ENCODE assay signal across 11 mouse cellular contexts in the genomic region with DNA sequence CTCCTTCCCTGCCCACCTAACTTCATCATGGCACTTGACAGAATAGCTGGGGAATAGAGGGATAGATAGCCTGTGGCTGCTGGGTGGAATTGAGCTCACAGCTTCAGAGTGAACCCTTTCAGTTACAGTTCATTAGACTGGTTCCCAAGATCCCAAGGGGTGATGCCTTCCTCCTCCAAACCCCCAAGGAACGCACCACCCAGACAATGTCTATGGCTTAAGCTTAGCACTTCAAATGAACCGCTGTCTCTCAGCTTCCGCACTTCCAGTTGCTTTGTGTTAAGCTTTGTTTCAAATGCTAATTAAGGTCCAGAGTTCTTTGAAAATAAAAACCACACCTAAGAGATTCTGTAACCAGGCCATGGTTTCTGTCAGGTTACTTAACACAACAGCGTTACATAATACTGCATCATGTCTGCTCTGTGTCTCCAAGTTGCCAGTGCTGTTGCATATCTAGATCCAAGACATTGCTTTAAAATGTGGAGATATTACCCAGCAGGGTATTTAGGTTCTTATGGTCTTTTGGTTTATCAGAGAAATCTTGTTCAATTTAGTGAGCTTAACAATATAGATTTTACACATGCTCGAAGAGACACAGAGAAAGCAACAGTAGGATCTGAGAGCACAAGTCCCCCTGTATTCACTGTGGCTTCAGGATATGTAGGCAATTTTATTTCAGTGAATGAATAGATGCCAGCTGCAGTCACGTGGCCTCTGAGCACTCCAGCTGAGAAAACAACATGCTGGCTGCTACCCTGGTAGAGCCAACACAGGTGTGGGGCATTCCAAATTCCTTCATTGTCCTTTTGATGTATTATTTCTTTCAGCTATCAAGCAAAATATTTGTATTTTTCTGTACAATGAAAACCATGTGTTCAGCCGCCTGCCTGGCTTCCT.
A peak's percentile ranks its signal among the peaks of the same experiment; 100 is the strongest.
DNase-seq lines count a peak whose midpoint lies in the region; ATAC-seq and TF ChIP-seq lines count a peak whose summit lies in the region.
"Had no signal": no experiment of that assay in that cellular context is flagged by ENCODE, and none has a peak within 500 bp of the region (broad histone marks: within the 10 kb centered on the region; RNA-seq: fewer than 3 reads in every experiment).

No protein-coding gene starts in this region.

- no peaks in the 10 kb centered on the region for H3K36me3 ChIP-seq in midbrain, embryonic 11.5 days (ENCODE audit: control insufficient read depth, insufficient read depth, low read length)
- H3K36me3 ChIP-seq in midbrain, embryonic 10.5 days, result no peaks in the 10 kb centered on the region
- no peaks in the 10 kb centered on the region for H3K36me3 ChIP-seq in hindbrain, embryonic 14.5 days (replicated peaks; ENCODE audit: control insufficient read depth, insufficient read depth)
- H3K36me3 ChIP-seq in intestine, embryonic 15.5 days, result no peaks in the 10 kb centered on the region

- no peak overlapping the region for H3K9ac ChIP-seq in midbrain, embryonic 11.5 days (ENCODE audit: low read length)
- H3K9ac ChIP-seq in hindbrain, embryonic 14.5 days, result no peak overlapping the region
- no peak overlapping the region for H3K9ac ChIP-seq in intestine, embryonic 15.5 days

- peak; percentile 57 for ATAC-seq in midbrain, embryonic 11.5 days (ENCODE audit: low FRiP score)
- ATAC-seq in hindbrain, embryonic 14.5 days (ENCODE audit: low FRiP score), result 0 out of 2 replicates have a peak, but pooled peaks have one; percentile 37
- ATAC-seq in intestine, embryonic 15.5 days, result no peak

- DNase-seq in midbrain, embryonic 11.5 days (ENCODE audit: low spot score, missing footprints), result no peak
- DNase-seq in midbrain, embryonic 10.5 days (ENCODE audit: low spot score), result no peak
- peak; percentile 39 for DNase-seq in cerebellum, adult 9-11 months
- peak; percentile 30 for DNase-seq in hindbrain, embryonic 14.5 days (ENCODE audit: low spot score)
- peak; percentile 6 for DNase-seq in retina, postnatal 1 day
- DNase-seq in gastrocnemius, adult 2 months, result no peak
- DNase-seq in heart, adult 18-20 months, result no peak
- DNase-seq: heart, postnatal 36 days; layer of hippocampus, adult 9-11 months; spleen, adult 18-20 months had no signal

- H3K9me3 ChIP-seq in midbrain, embryonic 11.5 days (ENCODE audit: control insufficient read depth, low read length), result no peaks in the 10 kb centered on the region
- no peaks in the 10 kb centered on the region for H3K9me3 ChIP-seq in midbrain, embryonic 10.5 days (replicated peaks)
- H3K9me3 ChIP-seq in hindbrain, embryonic 14.5 days (ENCODE audit: control insufficient read depth, low read length), result no peaks in the 10 kb centered on the region
- no peaks in the 10 kb centered on the region for H3K9me3 ChIP-seq in intestine, embryonic 15.5 days

- H3K27ac ChIP-seq in midbrain, embryonic 11.5 days (ENCODE audit: low read depth, low read length), result no peak overlapping the region
- no peak overlapping the region for H3K27ac ChIP-seq in midbrain, embryonic 10.5 days (replicated peaks)
- peak overlapping the region; percentile 21; the same call in 1 of the 2 replicates for H3K27ac ChIP-seq in hindbrain, embryonic 14.5 days
- no peak overlapping the region for H3K27ac ChIP-seq in intestine, embryonic 15.5 days
- H3K27ac ChIP-seq in gastrocnemius, adult 2 months, result no peak overlapping the region

- peaks cover 9% of the 10 kb centered on the region for H3K4me1 ChIP-seq in midbrain, embryonic 11.5 days (ENCODE audit: control insufficient read depth, insufficient read depth, low read length)
- H3K4me1 ChIP-seq in midbrain, embryonic 10.5 days, result peaks cover 14% of the 10 kb centered on the region
- 0 out of 2 replicates have a peak, but pooled peaks cover 8% of the 10 kb centered on the region for H3K4me1 ChIP-seq in hindbrain, embryonic 14.5 days (replicated peaks; ENCODE audit: control insufficient read depth, insufficient read depth, low read length)
- no peaks in the 10 kb centered on the region for H3K4me1 ChIP-seq in intestine, embryonic 15.5 days (replicated peaks)

- TF ChIP-seq CTCF in gastrocnemius, adult 2 months (IDR thresholded peaks at IDR 0.05), result no peak

- no peaks in the 10 kb centered on the region for H3K27me3 ChIP-seq in midbrain, embryonic 11.5 days (ENCODE audit: control insufficient read depth, insufficient read depth, low read length)
- H3K27me3 ChIP-seq in midbrain, embryonic 10.5 days (ENCODE audit: low read depth, poor library complexity, severe bottlenecking), result no peaks in the 10 kb centered on the region
- H3K27me3 ChIP-seq in hindbrain, embryonic 14.5 days (ENCODE audit: control insufficient read depth, insufficient read depth, low read length), result no peaks in the 10 kb centered on the region
- H3K27me3 ChIP-seq in intestine, embryonic 15.5 days (replicated peaks), result no peaks in the 10 kb centered on the region

- no peak overlapping the region for H3K4me3 ChIP-seq in midbrain, embryonic 11.5 days (ENCODE audit: low read depth, low read length)
- H3K4me3 ChIP-seq in midbrain, embryonic 10.5 days, result no peak overlapping the region
- H3K4me3 ChIP-seq in hindbrain, embryonic 14.5 days (replicated peaks; ENCODE audit: low read length), result no peak overlapping the region
- no peak overlapping the region for H3K4me3 ChIP-seq in intestine, embryonic 15.5 days (replicated peaks)
- H3K4me3 ChIP-seq in gastrocnemius, adult 2 months, result no peak overlapping the region

- H3K4me2 ChIP-seq in midbrain, embryonic 11.5 days, result no peak overlapping the region
- no peak overlapping the region for H3K4me2 ChIP-seq in hindbrain, embryonic 14.5 days (replicated peaks)
- no peak overlapping the region for H3K4me2 ChIP-seq in intestine, embryonic 15.5 days (replicated peaks)

- intact Hi-C loops in gastrocnemius, adult 2 months (cut with DNase I), result no loop called here

- WGBS in midbrain, embryonic 11.5 days, result 22% methylated on average over 7 of the region's 7 CpGs
- 25% methylated on average over 7 of the region's 7 CpGs for WGBS in midbrain, embryonic 10.5 days
- 26% methylated on average over 7 of the region's 7 CpGs for WGBS in hindbrain, embryonic 14.5 days
- WGBS in intestine, embryonic 15.5 days, result 55% methylated on average over 7 of the region's 7 CpGs

Comparison
In these comparisons a context has a peak if more than half of its experiments do, and no peak if none do; other contexts are left out.
1. DNase-seq: peak in cerebellum, adult 9-11 months (single experiment), hindbrain, embryonic 14.5 days (single experiment) and retina, postnatal 1 day (single experiment); none in midbrain, embryonic 11.5 days (single experiment), midbrain, embryonic 10.5 days (single experiment), gastrocnemius, adult 2 months (single experiment) and heart, adult 18-20 months (0 of 2).